Mouse (Mus musculus) spleen, embryonic (tissue): ENCODE results near the gene Efcab12.
"Not testable (repeated sequence)": the region's sequence is repeated elsewhere in the genome, so short reads cannot be mapped to it uniquely, and the experiment has no call there.

ENCODE experiments used
- CTCF ChIA-PET: fragments of 350-600 bp; sonication (Branson Sonifier 250); formaldehyde crosslinking; loops from one replicate; lab custom pipeline; 2022; lab: Charles Lee

Efcab12 gene

GRCm38 (mm10) chr6:115838161-115838597 is at the start of gene Efcab12:
Gene Efcab12, minus strand, starts transcription at chr6:115838412.
- CTCF ChIA-PET, result no interaction called here

- CTCF ChIA-PET, result no interaction called here
These were observed 48.7 kb upstream of the Efcab12 start for GRCm38 (mm10) chr6:115886894-115887293.

- CTCF ChIA-PET, result no interaction called here
These were observed 45.8 kb upstream of the Efcab12 start for GRCm38 (mm10) chr6:115884018-115884417.

GRCm38 (mm10) chr6:115880751-115881150 is 42.5 kb upstream of the Efcab12 start:
- CTCF ChIA-PET, result no interaction called here

- CTCF ChIA-PET, result no interaction called here
These were observed 41.5 kb upstream of the Efcab12 start for GRCm38 (mm10) chr6:115879736-115880135.

- CTCF ChIA-PET, result no interaction called here
These were observed 40.5 kb upstream of the Efcab12 start for GRCm38 (mm10) chr6:115878694-115879093.

- CTCF ChIA-PET, result no interaction called here
These were observed 39.0 kb upstream of the Efcab12 start for GRCm38 (mm10) chr6:115877239-115877638.

- CTCF ChIA-PET, result not testable (repeated sequence)
These were observed 33.1 kb upstream of the Efcab12 start for GRCm38 (mm10) chr6:115871318-115871717.

- CTCF ChIA-PET, result not testable (repeated sequence)
These were observed 28.9 kb upstream of the Efcab12 start for GRCm38 (mm10) chr6:115867157-115867556.

- CTCF ChIA-PET, result no interaction called here
These were observed 27.0 kb upstream of the Efcab12 start for GRCm38 (mm10) chr6:115865246-115865645.

GRCm38 (mm10) chr6:115863340-115863841 is 25.2 kb upstream of the Efcab12 start:
- CTCF ChIA-PET, result no interaction called here

GRCm38 (mm10) chr6:115860027-115860556 is 21.9 kb upstream of the Efcab12 start:
- CTCF ChIA-PET, result no interaction called here

GRCm38 (mm10) chr6:115859258-115859657 is 21.0 kb upstream of the Efcab12 start:
- CTCF ChIA-PET, result interaction anchor here (0.5 kb wide), 1 partner anchor 74 kb away, joined by 3 read pairs; no protein-coding TSS in a partner anchor

GRCm38 (mm10) chr6:115856361-115856745 is 18.1 kb upstream of the Efcab12 start:
- CTCF ChIA-PET, result no interaction called here

- CTCF ChIA-PET, result no interaction called here
These were observed 17.6 kb upstream of the Efcab12 start for GRCm38 (mm10) chr6:115855733-115856360.

- CTCF ChIA-PET, result no interaction called here
These were observed 16.2 kb upstream of the Efcab12 start for GRCm38 (mm10) chr6:115854432-115854831.

GRCm38 (mm10) chr6:115853985-115854384 is 15.8 kb upstream of the Efcab12 start:
- CTCF ChIA-PET, result no interaction called here

GRCm38 (mm10) chr6:115853091-115853813 is 15.0 kb upstream of the Efcab12 start, which contains the start of the genes Mbd4 and Ift122:
Gene Mbd4, minus strand, starts transcription at chr6:115853371.
Gene Ift122, plus strand, starts transcription at chr6:115853470.
- CTCF ChIA-PET, result interaction anchor here (0.6 to 0.8 kb wide), 2 partner anchors 345 to 1016 kb away, joined by 3 to 4 read pairs; no protein-coding TSS in a partner anchor

- CTCF ChIA-PET, result interaction anchor here (0.8 kb wide), 1 partner anchor 1016 kb away, joined by 4 read pairs; no protein-coding TSS in a partner anchor
These were observed 14.4 kb upstream of the Efcab12 start for GRCm38 (mm10) chr6:115852446-115853090.

GRCm38 (mm10) chr6:115848598-115849304 is 10.5 kb upstream of the Efcab12 start:
- CTCF ChIA-PET, result interaction anchor here (1.4 kb wide), 1 partner anchor 41 kb away, joined by 3 read pairs; no protein-coding TSS in a partner anchor
